Mouse (Mus musculus) sigmoid colon, adult 10 weeks (tissue): Measurements from ENCODE around the gene Pla2g2f. TPM values are rescaled to one million over a fixed set of nuclear protein-coding genes. Genes with fewer than 3 reads are reported as not detected.

ENCODE experiments used
- polyA plus RNA-seq: library from polyadenylated mRNA; stranded (reverse); fragments of 350-450 nt; fragmentation: Illumina TruSeq; extraction: RNeasy Lipid Tissue Mini Kit (QIAGEN cat#74804); gene quantifications from one replicate; pipeline ENCODE4 v1.2.3, GENCODE M21; 2014; ENCODE audit warnings: low read depth, low replicate concordance

Pla2g2f gene
- 4.2 TPM for polyA plus RNA-seq

GRCm38 (mm10) chr4:138757416-138757815 lies at the start of gene Pla2g2f:
Pla2g2f (minus strand) TSS chr4:138757626.

DNA sequence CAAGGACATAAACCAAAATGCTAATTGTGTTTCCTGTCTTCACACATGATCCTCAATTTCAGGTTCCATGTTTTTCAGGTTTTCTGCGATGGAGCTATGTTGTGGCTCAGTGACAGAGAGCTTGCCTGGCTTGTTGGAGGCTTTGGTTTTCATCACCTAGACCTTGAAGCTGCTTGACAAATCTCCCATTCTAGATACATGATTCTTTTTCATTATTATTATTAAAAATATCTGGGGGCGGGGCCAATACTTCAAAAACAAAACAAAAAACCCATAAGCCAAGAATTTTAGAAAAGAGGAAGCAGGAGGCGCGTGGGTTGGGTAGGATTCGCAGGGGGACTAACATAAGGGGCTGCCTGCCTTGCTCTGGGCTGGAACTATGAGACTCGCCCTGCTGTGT lies 18.0 kb upstream of the Pla2g2f start, which contains the start of gene Pla2g2d:
Gene Pla2g2d (plus strand): TSS at position 301 of the 400 bp plus-strand sequence.

GRCm38 (mm10) chr4:138737031-138737430 lies 20.4 kb downstream of the Pla2g2f start, which contains the start of gene Ubxn10:
Ubxn10 (minus strand) TSS chr4:138737167.

DNA sequence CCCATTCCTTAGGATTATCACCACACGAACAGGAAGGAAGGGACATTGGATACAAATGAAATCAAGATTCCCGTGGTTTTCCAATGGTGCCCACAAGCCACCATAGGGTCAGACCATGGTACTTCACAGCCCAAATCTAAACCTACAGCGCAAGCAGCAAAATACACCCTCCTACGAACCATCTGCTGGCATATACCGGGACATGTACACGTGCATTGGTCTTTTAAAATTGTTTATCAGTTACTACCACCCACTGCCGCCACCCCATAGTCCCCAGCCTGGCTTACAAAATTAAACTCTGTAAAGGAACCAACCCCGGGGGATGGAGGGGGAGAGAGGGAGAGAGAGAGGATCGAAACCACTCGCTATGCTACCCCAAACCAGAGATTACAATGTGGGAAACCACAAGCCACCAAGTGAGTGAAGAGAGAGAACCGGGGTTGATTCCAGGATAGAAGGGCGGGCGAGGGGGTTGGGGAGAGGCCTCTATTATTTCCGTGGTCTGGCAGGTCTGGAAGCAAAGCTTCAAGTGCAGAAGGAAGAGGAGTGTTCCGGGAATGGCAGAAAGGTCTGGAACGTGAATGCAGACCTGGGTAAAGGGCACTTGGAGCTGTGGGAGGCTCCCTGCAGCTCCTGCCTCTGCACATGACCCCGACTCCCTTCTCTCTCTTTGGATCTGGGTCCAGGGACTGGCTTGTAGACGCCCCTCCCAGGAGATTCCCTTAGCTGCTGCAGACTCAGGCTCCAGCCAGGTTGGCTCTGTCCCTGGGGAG lies 32.9 kb downstream of the Pla2g2f start, which contains the start of gene Pla2g2c:
Gene Pla2g2c (plus strand): TSS at position 439 of the 773 bp plus-strand sequence.

Other genes starting within 250 kb of the Pla2g2f start
- gene Vwa5b1, start 121.7 kb downstream of the Pla2g2f start, polyA plus RNA-seq: 0.25 TPM
- 0.47 TPM for gene Pla2g2c, start 32.8 kb downstream of the Pla2g2f start, polyA plus RNA-seq
- gene Ubxn10, start 20.5 kb downstream of the Pla2g2f start, polyA plus RNA-seq: 2.7 TPM
- gene Pla2g2d, start 18.1 kb upstream of the Pla2g2f start, polyA plus RNA-seq: 3.4 TPM
- 12.1 TPM for gene Pla2g5, start 105.9 kb upstream of the Pla2g2f start, polyA plus RNA-seq
- gene Gm13030, start 116.3 kb upstream of the Pla2g2f start, polyA plus RNA-seq: not detected
- gene Pla2g2e, start 120.3 kb upstream of the Pla2g2f start, polyA plus RNA-seq: not detected
- 3.4 TPM for gene Otud3, start 156.3 kb upstream of the Pla2g2f start, polyA plus RNA-seq
- gene Rnf186, start 209.5 kb upstream of the Pla2g2f start, polyA plus RNA-seq: 10.6 TPM
- gene Tmco4, start 215.3 kb upstream of the Pla2g2f start, polyA plus RNA-seq: 8.0 TPM